Mouse (Mus musculus): Measurements from ENCODE around the gene Rassf1. TPM values are rescaled to one million over a fixed set of nuclear protein-coding genes. Genes with fewer than 3 reads are reported as not detected.

Rassf1 gene
- polyA plus RNA-seq, 1 experiment, result not detected

DNA sequence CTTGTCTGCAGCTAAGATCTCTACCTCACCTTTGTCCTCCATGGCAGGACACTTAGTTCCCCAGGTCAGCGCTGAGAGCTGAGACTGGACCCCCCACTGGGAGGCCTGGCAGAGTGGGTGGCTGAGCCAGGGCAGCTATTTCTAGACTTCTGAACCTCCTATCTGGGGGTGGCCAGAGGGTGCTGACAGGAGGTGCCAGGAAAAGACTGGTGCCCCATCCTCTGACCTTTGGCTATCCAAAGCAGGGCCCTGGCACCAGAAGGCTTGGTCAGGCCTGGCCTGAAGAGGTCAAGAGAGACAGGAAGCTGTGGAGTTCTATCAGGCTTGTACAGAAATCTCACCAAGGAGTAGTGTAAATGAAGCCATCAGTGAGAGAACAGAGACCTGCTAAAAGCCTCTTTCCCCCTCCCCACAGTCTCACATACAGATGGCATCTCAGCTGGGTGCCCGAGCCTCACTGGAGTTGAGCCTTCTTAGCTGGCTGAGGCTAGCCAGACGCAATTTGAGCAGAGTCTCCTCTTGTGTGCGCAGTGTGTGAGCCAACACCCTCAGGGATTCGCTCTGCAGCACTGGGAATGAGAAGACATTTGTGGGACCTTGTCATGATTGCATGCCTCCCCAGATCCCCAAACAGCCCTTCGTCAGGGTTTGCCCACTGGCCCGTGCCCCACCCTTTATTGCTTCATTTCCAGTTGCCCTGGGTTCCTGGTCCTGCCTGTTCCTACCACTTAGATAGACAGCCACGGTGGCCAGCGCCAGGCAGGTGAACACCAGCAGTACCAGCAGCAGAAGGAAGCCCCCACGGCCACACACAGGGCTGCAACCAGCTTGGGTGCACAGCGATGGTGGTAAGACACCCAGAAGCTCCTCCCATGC is 42.0 kb downstream of the Rassf1 start:
- TF ChIP-seq POLR2A (IDR thresholded peaks at IDR 0.05; ENCODE audit: insufficient read depth, low read depth, low read length) (no peak), CTCF (IDR thresholded peaks at IDR 0.05; ENCODE audit: insufficient read depth, low read depth, low read length) (no peak)
- Histone ChIP-seq H3K4me3 (ENCODE audit: insufficient read depth, low read depth, low read length) (no peak overlapping the region), H3K27ac (ENCODE audit: insufficient read depth, low read depth, low read length) (no peak overlapping the region), H3K4me1 (ENCODE audit: control insufficient read depth, insufficient read depth, low read length) (peaks cover 2% of the 10 kb centered on the region; the same call in 1 of the 2 replicates)
- WGBS, result 82% methylated on average over 11 of the region's 11 CpGs

- Histone ChIP-seq H3K4me3 (ENCODE audit: insufficient read depth, low read depth, low read length) (no peak overlapping the region), H3K27ac (ENCODE audit: insufficient read depth, low read depth, low read length) (no peak overlapping the region), H3K4me1 (ENCODE audit: control insufficient read depth, insufficient read depth, low read length) (0 out of 2 replicates have a peak, but pooled peaks cover 3% of the 10 kb centered on the region)
- WGBS, result 79% methylated on average over 8 of the region's 8 CpGs
- TF ChIP-seq POLR2A (IDR thresholded peaks at IDR 0.05; ENCODE audit: insufficient read depth, low read depth, low read length) (no peak), CTCF (IDR thresholded peaks at IDR 0.05; ENCODE audit: insufficient read depth, low read depth, low read length) (no peak)
These were observed 43.1 kb downstream of the Rassf1 start for GRCm38 (mm10) chr9:107594281-107595062.

DNA sequence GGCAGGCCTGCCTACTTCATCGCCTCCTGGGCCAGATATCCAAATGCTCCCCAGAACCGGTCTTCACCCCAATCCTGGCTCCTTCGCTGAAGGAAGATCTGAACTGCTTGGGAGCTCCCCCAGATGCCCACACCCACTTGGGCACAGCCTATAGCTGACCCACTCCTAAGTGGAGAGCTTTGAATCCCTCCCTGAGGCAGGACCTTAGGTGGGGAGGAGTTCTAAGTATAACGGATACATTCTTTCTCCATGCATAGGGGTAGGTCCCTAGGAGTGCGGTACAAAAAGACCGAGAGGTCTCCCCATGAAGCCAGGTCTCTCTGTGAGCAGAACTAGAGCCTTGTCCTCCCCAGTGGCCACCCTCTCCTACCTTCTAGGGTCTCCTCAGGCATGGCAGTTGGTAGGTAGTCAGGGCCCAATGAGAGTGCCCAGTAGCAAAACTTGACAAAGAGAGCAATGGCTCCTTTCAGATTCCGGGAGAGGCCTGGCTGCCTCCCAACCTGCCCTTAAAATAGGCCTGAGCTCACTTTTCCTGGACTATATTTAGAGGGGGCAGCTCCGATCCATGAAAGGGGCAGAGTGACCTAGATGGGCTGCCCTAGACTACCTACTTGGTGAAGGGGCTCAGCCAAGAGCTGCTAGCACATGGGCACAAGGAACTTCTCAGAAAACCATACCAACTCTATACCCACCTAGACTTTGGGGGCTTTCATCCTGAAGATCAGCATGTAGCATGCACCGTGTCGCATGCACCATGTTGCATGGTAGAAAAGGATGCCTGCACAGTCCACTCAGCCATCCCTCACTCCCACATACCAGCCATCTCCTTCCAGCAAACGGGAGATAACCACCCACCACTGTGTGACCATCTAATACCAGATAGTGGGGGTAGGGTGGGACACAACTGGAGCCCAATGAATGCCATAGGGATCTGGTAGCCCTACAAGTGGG is 45.5 kb downstream of the Rassf1 start:
- TF ChIP-seq CTCF (IDR thresholded peaks at IDR 0.05; ENCODE audit: insufficient read depth, low read depth, low read length) (no peak), POLR2A (IDR thresholded peaks at IDR 0.05; ENCODE audit: insufficient read depth, low read depth, low read length) (no peak)
- Histone ChIP-seq H3K4me3 (ENCODE audit: insufficient read depth, low read depth, low read length) (no peak overlapping the region), H3K27ac (ENCODE audit: insufficient read depth, low read depth, low read length) (no peak overlapping the region), H3K4me1 (ENCODE audit: control insufficient read depth, insufficient read depth, low read length) (peaks cover 4% of the 10 kb centered on the region; the same call in 1 of the 2 replicates)
- 81% methylated on average over 11 of the region's 11 CpGs for WGBS

- Histone ChIP-seq H3K27ac (ENCODE audit: insufficient read depth, low read depth, low read length) (no peak overlapping the region), H3K4me1 (ENCODE audit: control insufficient read depth, insufficient read depth, low read length) (peaks cover 5% of the 10 kb centered on the region; the same call in 1 of the 2 replicates), H3K4me3 (ENCODE audit: insufficient read depth, low read depth, low read length) (no peak overlapping the region)
- no peak for TF ChIP-seq POLR2A (IDR thresholded peaks at IDR 0.05; ENCODE audit: insufficient read depth, low read depth, low read length)
- no peak for TF ChIP-seq CTCF (IDR thresholded peaks at IDR 0.05; ENCODE audit: insufficient read depth, low read depth, low read length)
- 84% methylated on average over 5 of the region's 5 CpGs for WGBS
These were observed 47.0 kb downstream of the Rassf1 start for GRCm38 (mm10) chr9:107598385-107598784.

- Histone ChIP-seq H3K4me3 (ENCODE audit: insufficient read depth, low read depth, low read length) (no peak overlapping the region), H3K27ac (ENCODE audit: insufficient read depth, low read depth, low read length) (no peak overlapping the region), H3K4me1 (ENCODE audit: control insufficient read depth, insufficient read depth, low read length) (peaks cover 5% of the 10 kb centered on the region; the same call in 1 of the 2 replicates)
- 94% methylated on average over 9 of the region's 9 CpGs for WGBS
- TF ChIP-seq POLR2A (IDR thresholded peaks at IDR 0.05; ENCODE audit: insufficient read depth, low read depth, low read length), result no peak
- TF ChIP-seq CTCF (IDR thresholded peaks at IDR 0.05; ENCODE audit: insufficient read depth, low read depth, low read length), result no peak
These were observed 48.1 kb downstream of the Rassf1 start for GRCm38 (mm10) chr9:107599433-107599832.

- WGBS, result 73% methylated on average over 14 of the region's 14 CpGs
- Histone ChIP-seq H3K4me3 (ENCODE audit: insufficient read depth, low read depth, low read length) (no peak overlapping the region), H3K27ac (ENCODE audit: insufficient read depth, low read depth, low read length) (no peak overlapping the region), H3K4me1 (ENCODE audit: control insufficient read depth, insufficient read depth, low read length) (peaks cover 5% of the 10 kb centered on the region; the same call in 1 of the 2 replicates)
- TF ChIP-seq POLR2A (IDR thresholded peaks at IDR 0.05; ENCODE audit: insufficient read depth, low read depth, low read length), result no peak
- TF ChIP-seq CTCF (IDR thresholded peaks at IDR 0.05; ENCODE audit: insufficient read depth, low read depth, low read length), result no peak
These were observed 48.5 kb downstream of the Rassf1 start for GRCm38 (mm10) chr9:107599842-107600241.

- TF ChIP-seq POLR2A (IDR thresholded peaks at IDR 0.05; ENCODE audit: insufficient read depth, low read depth, low read length) (no peak), CTCF (IDR thresholded peaks at IDR 0.05; ENCODE audit: insufficient read depth, low read depth, low read length) (no peak)
- Histone ChIP-seq H3K27ac (ENCODE audit: insufficient read depth, low read depth, low read length) (no peak overlapping the region), H3K4me3 (ENCODE audit: insufficient read depth, low read depth, low read length) (no peak overlapping the region), H3K4me1 (ENCODE audit: control insufficient read depth, insufficient read depth, low read length) (peaks cover 5% of the 10 kb centered on the region; the same call in 1 of the 2 replicates)
- WGBS, result 78% methylated on average over 12 of the region's 12 CpGs
These were observed 49.4 kb downstream of the Rassf1 start for GRCm38 (mm10) chr9:107600745-107601144.

GRCm38 (mm10) chr9:107601275-107601674 is 49.9 kb downstream of the Rassf1 start:
- WGBS, result 86% methylated on average over 11 of the region's 11 CpGs
- no peak overlapping the region for H3K4me3 ChIP-seq (ENCODE audit: insufficient read depth, low read depth, low read length)
- TF ChIP-seq CTCF (IDR thresholded peaks at IDR 0.05; ENCODE audit: insufficient read depth, low read depth, low read length) (no peak), POLR2A (IDR thresholded peaks at IDR 0.05; ENCODE audit: insufficient read depth, low read depth, low read length) (no peak)
- H3K27ac ChIP-seq (ENCODE audit: insufficient read depth, low read depth, low read length), result no peak overlapping the region
- peaks cover 5% of the 10 kb centered on the region; the same call in 1 of the 2 replicates for H3K4me1 ChIP-seq (ENCODE audit: control insufficient read depth, insufficient read depth, low read length)

Data from olfactory bulb, adult 2 months (tissue).